Mouse (Mus musculus) lung, embryonic 15.5 days (tissue): ENCODE results near the gene Cdk4. TPM values are rescaled to one million over a fixed set of nuclear protein-coding genes. Genes with fewer than 3 reads are reported as not detected.
"Not testable (repeated sequence)": the region's sequence is repeated elsewhere in the genome, so short reads cannot be mapped to it uniquely, and the experiment has no call there.

Source experiments
- ATAC-seq: fragments of 200-750 bp; cut with Nextera tagmentation; 2 replicates; pipeline ENCODE4 v1.8.0; 2017; ENCODE audit warnings: moderate number of reproducible peaks, borderline replicate concordance; ENCODE audit not compliant: low FRiP score, low TSS enrichment; ENCODE audit errors: extremely low read depth
- H3K27ac ChIP-seq: fragments of 300-500 bp; sonication (generic); 2 replicates; pipeline ENCODE4 v1.5.1; 2015; ENCODE audit warnings: moderate library complexity, mild to moderate bottlenecking, inconsistent platforms
- H3K27me3 ChIP-seq: fragments of 300-500 bp; sonication (generic); 2 replicates; pipeline ENCODE4 v1.6.1; 2015; ENCODE audit warnings: inconsistent platforms
- H3K36me3 ChIP-seq: fragments of 300-500 bp; sonication (generic); 2 replicates; pipeline ENCODE4 v1.6.1; 2015; ENCODE audit warnings: inconsistent platforms
- H3K4me1 ChIP-seq: fragments of 300-500 bp; sonication (generic); 2 replicates; pipeline ENCODE4 v1.6.1; 2015; ENCODE audit warnings: inconsistent platforms
- H3K4me2 ChIP-seq: fragments of 300-500 bp; sonication (generic); 2 replicates; pipeline ENCODE4 v1.6.1; 2015; ENCODE audit warnings: inconsistent platforms, mild to moderate bottlenecking, moderate library complexity
- H3K4me3 ChIP-seq: fragments of 300-500 bp; sonication (generic); 2 replicates; pipeline ENCODE4 v1.5.1; 2015; ENCODE audit warnings: mild to moderate bottlenecking, inconsistent platforms
- H3K9ac ChIP-seq: fragments of 300-500 bp; sonication (generic); 2 replicates; pipeline ENCODE4 v1.6.1; 2015; ENCODE audit warnings: inconsistent platforms
- H3K9me3 ChIP-seq: fragments of 300-500 bp; sonication (generic); 2 replicates; pipeline ENCODE4 v1.6.1; 2016; ENCODE audit warnings: inconsistent platforms
- WGBS: fragments of 180-500 bp; shearing (Covaris S2); methylation state at CpG from one replicate; pipeline ENCODE4 v1.1.7; 2015; 5-methylcytosine and 5-hydroxymethylcytosine counted together
- polyA plus RNA-seq: library from polyadenylated mRNA; unstranded; fragments of >200 nt; fragmentation: Nextera tagmentation; extraction: Ambion mirVana; gene quantifications from 2 replicates; pipeline ENCODE4 v1.2.1, GENCODE M21; 2015

The Cdk4 gene
- polyA plus RNA-seq, 1 experiment from 2014 or later: 1,786 TPM

GRCm38 (mm10) chr10:127058708-127059107 lies 4.6 kb upstream of the Cdk4 start:
- peaks cover 23% of the 10 kb centered on the region; the same call in 1 of the 2 replicates for H3K4me1 ChIP-seq
- H3K27me3 ChIP-seq: peaks cover 31% of the 10 kb centered on the region
- no peaks in the 10 kb centered on the region for H3K9me3 ChIP-seq
- peak overlapping the region; percentile 98 for H3K4me2 ChIP-seq
- no peak for ATAC-seq
- 11% methylated on average over 8 of the region's 8 CpGs for WGBS
- H3K4me3 ChIP-seq: peak overlapping the region; percentile 72
- H3K27ac ChIP-seq: no peak overlapping the region
- peaks cover 16% of the 10 kb centered on the region for H3K36me3 ChIP-seq
- peak overlapping the region; percentile 68; the same call in 1 of the 2 replicates for H3K9ac ChIP-seq

GRCm38 (mm10) chr10:127059174-127059967 lies 4.0 kb upstream of the Cdk4 start:
- H3K4me1 ChIP-seq: peaks cover 23% of the 10 kb centered on the region; the same call in 1 of the 2 replicates
- H3K27me3 ChIP-seq: peaks cover 31% of the 10 kb centered on the region
- no peak for ATAC-seq
- H3K27ac ChIP-seq: peak overlapping the region; percentile 27
- no peaks in the 10 kb centered on the region for H3K9me3 ChIP-seq
- H3K36me3 ChIP-seq: peaks cover 16% of the 10 kb centered on the region
- H3K4me2 ChIP-seq: peak overlapping the region; percentile 98
- under 1% methylated on average over 59 of the region's 92 CpGs for whole genome bisulfite sequencing
- H3K9ac ChIP-seq: peak overlapping the region; percentile 68
- H3K4me3 ChIP-seq: peak overlapping the region; percentile 72

GRCm38 (mm10) chr10:127059968-127060916 lies 3.1 kb upstream of the Cdk4 start, which contains the start of gene March9:
Gene March9, minus strand, starts transcription at chr10:127060184.
- Histone ChIP-seq H3K36me3 (peaks cover 21% of the 10 kb centered on the region), H3K9ac (peak within 1 kb of the TSS; percentile 68), H3K27ac (peak within 1 kb of the TSS; percentile 27), H3K4me3 (peak within 1 kb of the TSS; percentile 72), H3K27me3 (peaks cover 31% of the 10 kb centered on the region), H3K4me2 (peak within 1 kb of the TSS; percentile 98), H3K9me3 (no peaks in the 10 kb centered on the region), H3K4me1 (peaks cover 29% of the 10 kb centered on the region; the same call in 1 of the 2 replicates)
- 0 out of 2 replicates have a peak, but pooled peaks have one; percentile 24 for ATAC-seq
- WGBS: under 1% methylated on average over 51 of the region's 72 CpGs

GRCm38 (mm10) chr10:127061085-127061484 lies 2.2 kb upstream of the Cdk4 start:
- Histone ChIP-seq H3K27me3 (peaks cover 31% of the 10 kb centered on the region), H3K4me1 (peaks cover 30% of the 10 kb centered on the region; the same call in 1 of the 2 replicates), H3K4me2 (no peak overlapping the region), H3K36me3 (peaks cover 24% of the 10 kb centered on the region), H3K27ac (no peak overlapping the region), H3K4me3 (no peak overlapping the region), H3K9me3 (no peaks in the 10 kb centered on the region), H3K9ac (no peak overlapping the region)
- 44% methylated on average over 5 of the region's 5 CpGs for WGBS
- ATAC-seq: no peak

- peaks cover 31% of the 10 kb centered on the region for H3K27me3 ChIP-seq
- peaks cover 30% of the 10 kb centered on the region; the same call in 1 of the 2 replicates for H3K4me1 ChIP-seq
- no peak overlapping the region for H3K4me2 ChIP-seq
- ATAC-seq: no peak
- no peak overlapping the region for H3K4me3 ChIP-seq
- no peak overlapping the region for H3K27ac ChIP-seq
- 70% methylated on average over 2 of the region's 2 CpGs for WGBS
- no peaks in the 10 kb centered on the region for H3K9me3 ChIP-seq
- no peak overlapping the region for H3K9ac ChIP-seq
- peaks cover 24% of the 10 kb centered on the region for H3K36me3 ChIP-seq
These were observed 1.8 kb upstream of the Cdk4 start for GRCm38 (mm10) chr10:127061513-127061912.

- H3K4me3 ChIP-seq, H3K9ac ChIP-seq, H3K4me2 ChIP-seq, H3K27ac ChIP-seq, H3K9me3 ChIP-seq, ATAC-seq: not testable (repeated sequence)
- WGBS: 82% methylated on average over 4 of the region's 4 CpGs
- Histone ChIP-seq H3K27me3 (peaks cover 31% of the 10 kb centered on the region), H3K4me1 (peaks cover 30% of the 10 kb centered on the region; the same call in 1 of the 2 replicates), H3K36me3 (peaks cover 28% of the 10 kb centered on the region)
These were observed 1.2 kb upstream of the Cdk4 start for GRCm38 (mm10) chr10:127062101-127062500.

- no peak overlapping the region for H3K4me3 ChIP-seq
These were observed 831 bp upstream of the Cdk4 start for GRCm38 (mm10) chr10:127062503-127062902.

GRCm38 (mm10) chr10:127063913-127064870 lies 858 bp downstream of the Cdk4 start:
- H3K4me1 ChIP-seq: peaks cover 34% of the 10 kb centered on the region
- peak overlapping the region; percentile 87 for H3K27ac ChIP-seq
- peaks cover 39% of the 10 kb centered on the region for H3K36me3 ChIP-seq
- WGBS: 6% methylated on average over 37 of the region's 37 CpGs
- H3K4me3 ChIP-seq: peak overlapping the region; percentile 85
- no peaks in the 10 kb centered on the region for H3K9me3 ChIP-seq
- peak overlapping the region; percentile 97 for H3K9ac ChIP-seq
- ATAC-seq: no peak
- peak overlapping the region; percentile 68 for H3K4me2 ChIP-seq
- H3K27me3 ChIP-seq: peaks cover 26% of the 10 kb centered on the region

More at GRCm38 (mm10) chr10:127062503-127062902, 831 bp upstream of the Cdk4 start:
- Histone ChIP-seq H3K27me3 (peaks cover 31% of the 10 kb centered on the region), H3K9ac (no peak overlapping the region), H3K4me1 (peaks cover 30% of the 10 kb centered on the region; the same call in 1 of the 2 replicates), H3K4me2 (peak overlapping the region; percentile 68; the same call in 1 of the 2 replicates), H3K9me3 (no peaks in the 10 kb centered on the region), H3K27ac (no peak overlapping the region), H3K36me3 (peaks cover 28% of the 10 kb centered on the region)
- ATAC-seq: no peak
- WGBS: 68% methylated on average over 5 of the region's 5 CpGs

- Histone ChIP-seq H3K4me1 (peaks cover 28% of the 10 kb centered on the region), H3K27me3 (peaks cover 11% of the 10 kb centered on the region), H3K4me3 (no peak overlapping the region), H3K4me2 (no peak overlapping the region), H3K36me3 (peaks cover 39% of the 10 kb centered on the region), H3K9me3 (no peaks in the 10 kb centered on the region), H3K27ac (no peak overlapping the region), H3K9ac (no peak overlapping the region)
- WGBS: 73% methylated on average over 9 of the region's 9 CpGs
- ATAC-seq: no peak
These were observed 2.6 kb downstream of the Cdk4 start for GRCm38 (mm10) chr10:127065981-127066380.

GRCm38 (mm10) chr10:127066519-127067018 lies 3.2 kb downstream of the Cdk4 start:
- H3K36me3 ChIP-seq: peaks cover 39% of the 10 kb centered on the region
- H3K4me3 ChIP-seq: no peak overlapping the region
- no peaks in the 10 kb centered on the region for H3K9me3 ChIP-seq
- no peak overlapping the region for H3K27ac ChIP-seq
- peaks cover 5% of the 10 kb centered on the region; the same call in 1 of the 2 replicates for H3K27me3 ChIP-seq
- 90% methylated on average over 14 of the region's 14 CpGs for WGBS
- H3K4me1 ChIP-seq: peaks cover 33% of the 10 kb centered on the region
- no peak for ATAC-seq
- no peak overlapping the region for H3K4me2 ChIP-seq
- H3K9ac ChIP-seq: no peak overlapping the region
